Mouse (Mus musculus): ENCODE measurements at regions not wholly inside any gene's neighbourhood (a gene's known extent, or its start where the extent isn't known, plus 50 kb on each side); places are given as distances from the start of the nearest gene placed in this dataset.
A peak's percentile ranks its signal among the peaks of the same experiment; 100 is the strongest.
"Not testable (repeated sequence)": the region's sequence is repeated elsewhere in the genome, so short reads cannot be mapped to it uniquely, and the experiment has no call there.

GRCm38 (mm10) chr5:149871521-149871920, 147.0 kb upstream of the Rxfp2 start:
- Histone ChIP-seq H3K27me3 (ENCODE audit: control insufficient read depth, insufficient read depth, low read length) (no peaks in the 10 kb centered on the region), H3K9ac (ENCODE audit: low read depth, low read length) (no peak overlapping the region), H3K27ac (ENCODE audit: low read depth, low read length) (no peak overlapping the region), H3K4me2 (no peak overlapping the region), H3K36me3 (ENCODE audit: control insufficient read depth, insufficient read depth, low read length) (no peaks in the 10 kb centered on the region), H3K4me3 (ENCODE audit: low read depth, low read length) (no peak overlapping the region), H3K9me3 (replicated peaks; ENCODE audit: control insufficient read depth, low read length) (no peaks in the 10 kb centered on the region), H3K4me1 (ENCODE audit: control insufficient read depth, insufficient read depth, low read length) (no peaks in the 10 kb centered on the region)
- 30% methylated on average over 2 of the region's 2 CpGs for WGBS (ENCODE audit: insufficient replicate concordance)
- no peak for ATAC-seq (replicated peaks; ENCODE audit: insufficient number of reproducible peaks, low FRiP score, low TSS enrichment)

- Histone ChIP-seq H3K4me3 (ENCODE audit: low read depth, low read length) (no peak overlapping the region), H3K9ac (ENCODE audit: low read depth, low read length) (no peak overlapping the region), H3K36me3 (ENCODE audit: control insufficient read depth, insufficient read depth, low read length) (no peaks in the 10 kb centered on the region), H3K27me3 (ENCODE audit: control insufficient read depth, insufficient read depth, low read length) (no peaks in the 10 kb centered on the region), H3K27ac (ENCODE audit: low read depth, low read length) (no peak overlapping the region), H3K9me3 (replicated peaks; ENCODE audit: control insufficient read depth, low read length) (no peaks in the 10 kb centered on the region), H3K4me2 (no peak overlapping the region), H3K4me1 (ENCODE audit: control insufficient read depth, insufficient read depth, low read length) (no peaks in the 10 kb centered on the region)
- 24% methylated on average over 9 of the region's 9 CpGs for WGBS (ENCODE audit: insufficient replicate concordance)
- ATAC-seq (replicated peaks; ENCODE audit: insufficient number of reproducible peaks, low FRiP score, low TSS enrichment), result no peak
Measured at GRCm38 (mm10) chr5:149873482-149874002, 144.9 kb upstream of the Rxfp2 start.

GRCm38 (mm10) chr5:149874342-149874741, 144.1 kb upstream of the Rxfp2 start:
- ATAC-seq (replicated peaks; ENCODE audit: insufficient number of reproducible peaks, low FRiP score, low TSS enrichment), result no peak
- no peak overlapping the region for H3K27ac ChIP-seq (ENCODE audit: low read depth, low read length)
- no peak overlapping the region for H3K4me2 ChIP-seq
- no peak overlapping the region for H3K9ac ChIP-seq (ENCODE audit: low read depth, low read length)
- H3K4me3 ChIP-seq (ENCODE audit: low read depth, low read length), result no peak overlapping the region
- H3K4me1 ChIP-seq (ENCODE audit: control insufficient read depth, insufficient read depth, low read length), result no peaks in the 10 kb centered on the region
- no peaks in the 10 kb centered on the region for H3K9me3 ChIP-seq (replicated peaks; ENCODE audit: control insufficient read depth, low read length)
- H3K36me3 ChIP-seq (ENCODE audit: control insufficient read depth, insufficient read depth, low read length), result no peaks in the 10 kb centered on the region
- 79% methylated on average over 2 of the region's 2 CpGs for WGBS (ENCODE audit: insufficient replicate concordance)
- H3K27me3 ChIP-seq (ENCODE audit: control insufficient read depth, insufficient read depth, low read length), result no peaks in the 10 kb centered on the region

GRCm38 (mm10) chr5:149892453-149892852, 126.0 kb upstream of the Rxfp2 start:
- not testable (repeated sequence) for H3K4me1 ChIP-seq (ENCODE audit: control insufficient read depth, insufficient read depth, low read length); H3K9ac ChIP-seq (ENCODE audit: low read depth, low read length); H3K36me3 ChIP-seq (ENCODE audit: control insufficient read depth, insufficient read depth, low read length); H3K27ac ChIP-seq (ENCODE audit: low read depth, low read length); H3K27me3 ChIP-seq (ENCODE audit: control insufficient read depth, insufficient read depth, low read length); H3K4me2 ChIP-seq; ATAC-seq (replicated peaks; ENCODE audit: insufficient number of reproducible peaks, low FRiP score, low TSS enrichment); H3K4me3 ChIP-seq (ENCODE audit: low read depth, low read length); H3K9me3 ChIP-seq (replicated peaks; ENCODE audit: control insufficient read depth, low read length)

- Histone ChIP-seq H3K27me3 (ENCODE audit: control insufficient read depth, insufficient read depth, low read length) (no peaks in the 10 kb centered on the region), H3K4me3 (ENCODE audit: low read depth, low read length) (no peak overlapping the region), H3K4me2 (no peak overlapping the region), H3K27ac (ENCODE audit: low read depth, low read length) (no peak overlapping the region), H3K36me3 (ENCODE audit: control insufficient read depth, insufficient read depth, low read length) (no peaks in the 10 kb centered on the region), H3K4me1 (ENCODE audit: control insufficient read depth, insufficient read depth, low read length) (peaks cover 8% of the 10 kb centered on the region), H3K9me3 (replicated peaks; ENCODE audit: control insufficient read depth, low read length) (no peaks in the 10 kb centered on the region), H3K9ac (ENCODE audit: low read depth, low read length) (no peak overlapping the region)
- 44% methylated on average over 3 of the region's 3 CpGs for WGBS (ENCODE audit: insufficient replicate concordance)
- ATAC-seq (replicated peaks; ENCODE audit: insufficient number of reproducible peaks, low FRiP score, low TSS enrichment), result no peak
Measured at GRCm38 (mm10) chr5:149906927-149907326, 111.5 kb upstream of the Rxfp2 start.

- no peaks in the 10 kb centered on the region for H3K27me3 ChIP-seq (ENCODE audit: control insufficient read depth, insufficient read depth, low read length)
- no peak for ATAC-seq (replicated peaks; ENCODE audit: insufficient number of reproducible peaks, low FRiP score, low TSS enrichment)
- no peak overlapping the region for H3K4me3 ChIP-seq (ENCODE audit: low read depth, low read length)
- H3K36me3 ChIP-seq (ENCODE audit: control insufficient read depth, insufficient read depth, low read length), result no peaks in the 10 kb centered on the region
- H3K27ac ChIP-seq (ENCODE audit: low read depth, low read length), result peak overlapping the region; percentile 35; the same call in 1 of the 2 replicates
- no peak overlapping the region; the same call in 1 of the 2 replicates for H3K4me2 ChIP-seq
- H3K9me3 ChIP-seq (replicated peaks; ENCODE audit: control insufficient read depth, low read length), result no peaks in the 10 kb centered on the region
- 51% methylated on average over 4 of the region's 4 CpGs for WGBS (ENCODE audit: insufficient replicate concordance)
- no peak overlapping the region for H3K9ac ChIP-seq (ENCODE audit: low read depth, low read length)
- H3K4me1 ChIP-seq (ENCODE audit: control insufficient read depth, insufficient read depth, low read length), result peaks cover 8% of the 10 kb centered on the region
Measured at GRCm38 (mm10) chr5:149908376-149909078, 109.9 kb upstream of the Rxfp2 start.

GRCm38 (mm10) chr5:149909108-149909739, 109.3 kb upstream of the Rxfp2 start:
- 44% methylated on average over 13 of the region's 13 CpGs for WGBS (ENCODE audit: insufficient replicate concordance)
- H3K9me3 ChIP-seq (replicated peaks; ENCODE audit: control insufficient read depth, low read length), result no peaks in the 10 kb centered on the region
- no peak overlapping the region for H3K9ac ChIP-seq (ENCODE audit: low read depth, low read length)
- 0 out of 2 replicates have a peak overlapping the region, but pooled peaks have one; percentile 35 for H3K27ac ChIP-seq (ENCODE audit: low read depth, low read length)
- H3K4me1 ChIP-seq (ENCODE audit: control insufficient read depth, insufficient read depth, low read length), result peaks cover 8% of the 10 kb centered on the region
- H3K27me3 ChIP-seq (ENCODE audit: control insufficient read depth, insufficient read depth, low read length), result no peaks in the 10 kb centered on the region
- ATAC-seq (replicated peaks; ENCODE audit: insufficient number of reproducible peaks, low FRiP score, low TSS enrichment), result no peak
- no peak overlapping the region for H3K4me3 ChIP-seq (ENCODE audit: low read depth, low read length)
- no peaks in the 10 kb centered on the region for H3K36me3 ChIP-seq (ENCODE audit: control insufficient read depth, insufficient read depth, low read length)
- H3K4me2 ChIP-seq, result no peak overlapping the region; the same call in 1 of the 2 replicates

GRCm38 (mm10) chr5:149909971-149910370, 108.5 kb upstream of the Rxfp2 start:
- H3K4me3 ChIP-seq (ENCODE audit: low read depth, low read length), result no peak overlapping the region
- WGBS (ENCODE audit: insufficient replicate concordance), result 64% methylated on average over 8 of the region's 8 CpGs
- no peak for ATAC-seq (replicated peaks; ENCODE audit: insufficient number of reproducible peaks, low FRiP score, low TSS enrichment)
- no peak overlapping the region for H3K27ac ChIP-seq (ENCODE audit: low read depth, low read length)
- H3K9ac ChIP-seq (ENCODE audit: low read depth, low read length), result no peak overlapping the region
- no peaks in the 10 kb centered on the region for H3K27me3 ChIP-seq (ENCODE audit: control insufficient read depth, insufficient read depth, low read length)
- H3K36me3 ChIP-seq (ENCODE audit: control insufficient read depth, insufficient read depth, low read length), result no peaks in the 10 kb centered on the region
- peaks cover 8% of the 10 kb centered on the region for H3K4me1 ChIP-seq (ENCODE audit: control insufficient read depth, insufficient read depth, low read length)
- H3K9me3 ChIP-seq (replicated peaks; ENCODE audit: control insufficient read depth, low read length), result no peaks in the 10 kb centered on the region
- H3K4me2 ChIP-seq, result no peak overlapping the region

- ATAC-seq (replicated peaks; ENCODE audit: insufficient number of reproducible peaks, low FRiP score, low TSS enrichment), result no peak
- H3K4me3 ChIP-seq (ENCODE audit: low read depth, low read length), result no peak overlapping the region
- no peak overlapping the region for H3K4me2 ChIP-seq
- H3K27ac ChIP-seq (ENCODE audit: low read depth, low read length), result no peak overlapping the region
- WGBS (ENCODE audit: insufficient replicate concordance), result 82% methylated on average over 8 of the region's 8 CpGs
- H3K9me3 ChIP-seq (replicated peaks; ENCODE audit: control insufficient read depth, low read length), result no peaks in the 10 kb centered on the region
- no peak overlapping the region for H3K9ac ChIP-seq (ENCODE audit: low read depth, low read length)
- H3K27me3 ChIP-seq (ENCODE audit: control insufficient read depth, insufficient read depth, low read length), result no peaks in the 10 kb centered on the region
- H3K36me3 ChIP-seq (ENCODE audit: control insufficient read depth, insufficient read depth, low read length), result no peaks in the 10 kb centered on the region
- peaks cover 8% of the 10 kb centered on the region for H3K4me1 ChIP-seq (ENCODE audit: control insufficient read depth, insufficient read depth, low read length)
Measured at GRCm38 (mm10) chr5:149911968-149912367, 106.5 kb upstream of the Rxfp2 start.
